Mouse (Mus musculus): ENCODE measurements around the gene 9530053A07Rik.

DNA sequence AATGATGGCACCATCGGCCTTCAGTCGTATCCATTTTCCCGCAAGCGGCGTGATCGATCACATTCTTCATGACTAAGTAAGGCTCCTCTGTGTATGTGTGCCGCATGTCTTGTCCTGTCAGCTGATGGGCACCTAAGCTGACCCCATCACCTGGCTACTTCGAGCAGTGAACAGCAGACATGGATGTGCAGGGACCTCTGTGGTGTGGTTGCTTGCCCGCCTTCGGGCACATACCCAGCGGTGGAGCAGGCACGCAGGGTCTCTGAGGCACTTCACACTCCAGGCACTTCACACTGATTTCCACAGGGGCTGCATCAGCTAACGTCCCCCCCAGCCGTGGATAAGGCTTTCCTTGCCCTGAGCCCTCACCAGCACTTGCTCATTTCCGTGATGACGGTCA, 30.2 kb upstream of the 9530053A07Rik start:
- TF ChIP-seq POLR2A (IDR thresholded peaks at IDR 0.05; ENCODE audit: low read depth, low read length) (no peak), CTCF (conservative IDR thresholded peaks at IDR 0.05; ENCODE audit: insufficient read depth, insufficient read length, low read depth, low read length) (no peak)
